Mouse (Mus musculus) monocyte, adult 5-6 weeks (primary cell): Measurements from ENCODE around the gene Mogat2. TPM values are rescaled to one million over a fixed set of nuclear protein-coding genes. Genes with fewer than 3 reads are reported as not detected.

ENCODE experiments used
- ATAC-seq: fragments of 153-309, 156-312 bp; replicated peaks from 2 replicates; pipeline ENCODE4 v1.8.0; 2017; ENCODE audit warnings: mild to moderate bottlenecking; ENCODE audit not compliant: low TSS enrichment, insufficient number of reproducible peaks, severe bottlenecking, poor library complexity, low FRiP score
- total RNA-seq: library from RNA; stranded (forward); fragments of 200-1000, 200-491, 200-594 nt; gene quantifications from 3 replicates; pipeline ENCODE4 v1.2.3, GENCODE M21; 2017

Gene Mogat2
- total RNA-seq, 1 experiment from 2014 or later: not detected

DNA sequence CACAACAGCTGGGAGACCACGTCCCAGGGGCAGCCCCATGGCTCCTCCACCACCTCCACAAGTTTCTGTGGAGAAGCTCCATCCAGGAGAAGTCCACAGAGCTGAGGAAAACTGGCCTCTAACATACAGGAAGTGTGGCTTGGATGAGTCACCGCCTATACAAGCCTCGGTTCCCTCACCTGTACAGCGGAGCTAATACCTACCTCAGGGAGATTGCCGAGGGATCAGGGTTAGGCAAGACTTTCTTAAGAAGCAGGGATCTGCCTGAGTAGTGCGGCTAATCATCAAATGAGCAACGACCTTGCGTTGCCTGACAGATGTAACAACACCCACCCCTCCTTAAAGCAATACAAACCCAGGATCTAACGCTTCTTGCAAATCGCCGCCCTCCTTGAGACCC lies 63.3 kb downstream of the Mogat2 start:
- no peak for ATAC-seq

DNA sequence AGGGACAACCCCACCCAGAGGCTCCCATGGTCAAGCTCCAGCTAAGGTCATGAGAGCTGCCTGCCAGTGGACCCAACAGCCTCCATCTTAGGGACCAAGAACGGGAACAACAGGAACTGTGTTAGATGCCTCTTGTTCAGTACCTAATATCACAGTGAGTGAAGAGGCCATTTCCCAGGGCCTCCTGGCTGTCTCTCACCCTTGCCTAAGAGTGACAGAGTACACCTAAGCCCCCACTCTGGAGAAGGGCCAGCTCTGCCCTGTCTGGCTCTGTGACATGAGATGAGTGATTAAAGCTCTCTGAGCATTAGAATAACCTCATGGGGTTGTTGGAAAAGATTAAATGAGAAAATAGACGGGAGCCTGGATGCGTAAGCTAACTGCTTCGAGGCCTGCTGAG lies 64.4 kb downstream of the Mogat2 start:
- ATAC-seq: no peak

DNA sequence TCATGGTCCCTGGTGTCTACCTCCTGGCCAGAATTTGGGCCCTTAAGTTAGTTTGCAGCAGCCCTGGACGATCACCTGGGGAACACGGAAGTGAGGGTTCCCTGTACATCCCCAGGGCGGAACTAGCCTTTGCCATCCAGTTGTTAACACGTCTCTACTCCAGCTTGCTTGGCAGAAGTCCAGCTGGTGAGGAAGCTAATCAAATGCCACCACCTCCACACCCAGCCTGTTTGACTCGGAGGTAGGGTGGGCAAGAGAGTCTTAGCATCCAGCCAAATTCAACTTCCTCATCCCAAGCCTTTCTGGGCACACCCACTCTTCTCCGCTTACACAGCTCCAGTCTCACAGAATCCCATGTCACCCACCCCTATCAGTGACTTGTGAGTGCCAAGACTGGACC lies 65.5 kb downstream of the Mogat2 start:
- peak; percentile 57 for ATAC-seq

DNA sequence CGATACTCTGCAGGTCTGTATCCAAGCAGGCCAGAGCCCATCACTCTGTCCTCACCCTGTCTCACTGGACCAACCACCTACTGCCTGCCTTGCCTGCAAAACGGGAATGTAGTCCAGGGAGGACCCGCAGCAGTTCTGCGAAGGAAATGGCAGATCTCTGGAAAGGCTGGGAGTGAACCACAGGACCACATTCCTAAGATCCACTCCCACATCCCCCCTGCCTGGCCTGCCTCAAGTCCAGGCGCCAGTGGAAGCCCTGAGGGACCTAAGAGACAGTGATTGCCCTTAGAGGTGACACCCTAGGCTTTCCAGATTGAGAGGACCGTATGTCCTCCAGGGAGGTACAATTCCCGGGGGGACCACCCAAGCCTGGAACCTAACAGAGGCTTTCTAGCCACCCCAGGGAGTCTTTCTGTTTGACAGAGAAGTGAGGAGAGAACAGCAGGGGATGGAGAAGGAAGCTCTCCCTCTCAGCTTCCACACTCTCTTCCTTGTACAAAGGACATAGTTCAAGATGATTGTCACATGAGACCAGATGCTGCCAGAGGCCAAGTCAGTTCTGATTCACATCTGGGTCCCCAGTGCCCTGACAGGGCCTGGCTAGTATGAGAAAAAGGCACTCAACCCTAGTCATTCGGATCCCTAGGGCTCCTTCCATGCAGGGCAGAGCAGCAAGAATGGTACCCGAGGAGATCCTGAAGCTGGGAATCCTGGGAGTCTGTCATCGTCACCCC lies 66.5 kb downstream of the Mogat2 start:
- no peak for ATAC-seq

DNA sequence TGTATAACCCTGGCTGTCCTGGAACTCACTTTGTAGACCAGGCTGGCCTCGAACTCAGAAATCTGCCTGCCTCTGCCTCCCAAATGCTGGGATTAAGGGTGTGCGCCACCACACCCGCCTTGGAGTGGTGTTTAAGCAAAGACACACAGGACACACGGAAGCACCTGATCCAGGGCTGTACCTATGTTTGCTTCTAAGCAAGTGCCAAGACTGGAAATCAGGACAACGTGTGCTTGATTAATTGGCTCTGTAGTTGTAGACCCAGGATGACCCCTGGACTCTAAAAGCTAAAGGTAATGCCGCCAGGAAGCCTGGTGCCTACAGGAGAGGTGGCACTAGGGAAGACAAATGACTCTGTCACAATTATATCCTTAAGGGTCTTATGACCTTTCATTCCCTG lies 67.9 kb downstream of the Mogat2 start:
- ATAC-seq: no peak

DNA sequence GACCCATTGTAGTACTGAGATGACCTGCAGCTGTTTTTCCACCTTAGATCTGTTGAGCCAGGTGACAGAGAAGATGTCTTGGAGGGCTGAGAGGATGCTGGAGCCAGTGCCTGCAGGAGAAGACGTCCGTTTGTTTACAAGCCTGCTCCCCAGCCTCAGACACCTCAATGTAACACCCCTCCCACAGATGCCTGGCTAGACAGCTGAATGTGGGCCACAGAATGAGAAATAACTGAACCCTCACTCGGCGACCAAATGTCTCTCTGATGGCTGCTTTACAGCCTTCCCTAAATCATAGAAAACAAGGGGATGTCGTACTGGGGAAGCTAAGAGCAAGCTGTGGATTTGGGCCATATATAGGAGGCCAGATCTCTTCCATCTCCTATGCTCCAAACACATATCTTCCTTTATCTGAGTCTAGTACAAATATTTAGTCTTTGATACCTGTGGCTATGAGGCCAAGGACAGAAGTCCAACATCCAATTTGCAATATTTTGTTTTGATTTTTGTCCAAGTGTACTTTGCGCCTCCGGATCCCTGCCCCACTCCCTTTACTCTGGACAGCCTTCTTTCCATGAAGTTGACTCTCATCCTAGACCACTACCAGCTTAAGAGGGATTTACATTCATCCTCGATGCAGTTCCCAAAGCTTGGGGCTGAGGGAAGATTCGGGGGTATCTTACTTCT lies 68.6 kb downstream of the Mogat2 start:
- ATAC-seq: no peak

Other genes starting within 250 kb of the Mogat2 start
- 90.8 to 94.9 TPM (median 92.1 TPM) in 3 replicates for gene Uvrag, start 97.5 kb downstream of the Mogat2 start, total RNA-seq
- gene Dgat2, start 55.9 kb downstream of the Mogat2 start, total RNA-seq: 5.5 to 19.7 TPM (median 8.6 TPM) in 3 replicates
- gene Map6, start 28.8 kb upstream of the Mogat2 start, total RNA-seq: 0.78 to 1.5 TPM in 2 of 3 replicates, not detected in the other
- gene Serpinh1, start 114.6 kb upstream of the Mogat2 start, total RNA-seq: not detected in 3 replicates
- 1.3 to 1.6 TPM (median 1.5 TPM) in 3 replicates for gene Gdpd5, start 142.8 kb upstream of the Mogat2 start, total RNA-seq
- gene Klhl35, start 227.4 kb upstream of the Mogat2 start, total RNA-seq: 0.49 to 1.6 TPM in 2 of 3 replicates, not detected in the other
- gene Rps3, start 245.1 kb upstream of the Mogat2 start, total RNA-seq: 1,253 to 1,571 TPM (median 1,557 TPM) in 3 replicates